Mouse (Mus musculus): ENCODE results near the gene Olfr224. TPM values are rescaled to one million over a fixed set of nuclear protein-coding genes. Genes with fewer than 3 reads are reported as not detected.

The Olfr224 gene
- polyA plus RNA-seq, 1 experiment from 2014 or later, result not detected

DNA sequence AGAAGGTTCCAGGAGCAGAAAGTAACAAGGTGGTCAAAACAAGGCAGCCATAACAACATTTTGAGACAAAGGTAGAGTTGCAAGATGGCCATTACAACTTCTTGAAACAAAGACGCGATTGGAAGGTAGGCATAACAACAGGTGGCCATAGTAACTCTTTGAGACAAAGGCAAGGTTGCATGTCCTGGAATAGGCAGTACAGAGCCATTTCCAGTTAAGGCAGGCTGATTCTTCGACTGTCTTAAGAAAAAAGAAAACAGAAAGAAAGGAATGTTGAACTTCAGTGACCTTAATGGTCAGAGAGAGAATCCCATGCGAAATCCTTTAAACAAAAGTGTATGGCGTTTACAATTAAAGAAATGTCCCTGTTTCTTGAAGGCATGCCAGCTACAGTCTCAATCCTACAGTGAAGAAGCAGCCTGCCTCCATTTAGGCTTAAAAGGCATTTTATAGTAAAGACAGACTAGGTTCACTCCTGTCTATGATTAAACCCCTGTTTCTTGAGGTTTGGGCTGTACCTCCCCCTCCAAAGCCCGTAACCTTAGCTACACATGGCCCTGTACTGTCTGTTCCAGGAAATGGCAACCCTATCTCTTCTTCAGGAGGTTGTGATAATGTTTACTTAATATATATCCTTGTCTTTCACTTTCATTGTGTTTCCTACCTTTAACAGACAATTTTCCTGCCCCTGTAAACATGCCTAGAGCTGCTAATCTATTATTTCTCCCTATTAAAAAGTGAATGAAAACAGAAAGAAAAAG is 32.6 kb upstream of the Olfr224 start:
- H3K4me3 ChIP-seq (ENCODE audit: low read length), result no peak overlapping the region
- H3K9me3 ChIP-seq (ENCODE audit: low read length), result no peaks in the 10 kb centered on the region
- no peak for ATAC-seq (ENCODE audit: low FRiP score, low TSS enrichment)
- no peak overlapping the region for H3K4me2 ChIP-seq (replicated peaks; ENCODE audit: low read depth, low read length)
- no peak overlapping the region for H3K27ac ChIP-seq (ENCODE audit: low read length)
- H3K27me3 ChIP-seq (ENCODE audit: insufficient read depth, low read length), result no peaks in the 10 kb centered on the region
- H3K4me1 ChIP-seq (ENCODE audit: insufficient read depth, low read length), result no peaks in the 10 kb centered on the region
- no peaks in the 10 kb centered on the region for H3K36me3 ChIP-seq (ENCODE audit: insufficient read depth, low read length)
- 78% methylated on average over 6 of the region's 6 CpGs for WGBS
- no peak overlapping the region for H3K9ac ChIP-seq (replicated peaks; ENCODE audit: low read length)

DNA sequence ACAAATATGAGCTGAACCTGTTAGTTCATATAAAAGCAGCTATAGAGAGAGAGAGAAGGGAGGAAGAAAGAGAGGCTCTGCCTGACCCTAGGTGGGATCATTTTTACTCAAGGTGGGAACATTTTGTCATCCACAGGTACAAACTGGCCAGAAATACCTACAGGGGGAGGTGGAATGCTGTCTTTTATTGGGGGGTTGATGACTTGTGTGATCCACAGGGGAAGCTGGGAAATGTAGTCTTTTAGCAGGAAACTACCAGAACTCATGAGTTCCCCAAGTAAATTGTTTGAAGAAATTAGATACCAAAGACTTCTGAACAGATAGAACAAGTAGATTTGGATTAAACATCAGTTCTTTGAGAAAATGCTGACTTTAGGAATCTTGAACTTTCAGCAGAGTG is 31.7 kb upstream of the Olfr224 start:
- no peak overlapping the region for H3K4me2 ChIP-seq (replicated peaks; ENCODE audit: low read depth, low read length)
- no peak overlapping the region for H3K4me3 ChIP-seq (ENCODE audit: low read length)
- H3K27me3 ChIP-seq (ENCODE audit: insufficient read depth, low read length), result no peaks in the 10 kb centered on the region
- ATAC-seq (ENCODE audit: low FRiP score, low TSS enrichment), result no peak
- H3K9ac ChIP-seq (replicated peaks; ENCODE audit: low read length), result no peak overlapping the region
- H3K36me3 ChIP-seq (ENCODE audit: insufficient read depth, low read length), result no peaks in the 10 kb centered on the region
- H3K9me3 ChIP-seq (ENCODE audit: low read length), result no peaks in the 10 kb centered on the region
- no peak overlapping the region for H3K27ac ChIP-seq (ENCODE audit: low read length)
- H3K4me1 ChIP-seq (ENCODE audit: insufficient read depth, low read length), result no peaks in the 10 kb centered on the region

DNA sequence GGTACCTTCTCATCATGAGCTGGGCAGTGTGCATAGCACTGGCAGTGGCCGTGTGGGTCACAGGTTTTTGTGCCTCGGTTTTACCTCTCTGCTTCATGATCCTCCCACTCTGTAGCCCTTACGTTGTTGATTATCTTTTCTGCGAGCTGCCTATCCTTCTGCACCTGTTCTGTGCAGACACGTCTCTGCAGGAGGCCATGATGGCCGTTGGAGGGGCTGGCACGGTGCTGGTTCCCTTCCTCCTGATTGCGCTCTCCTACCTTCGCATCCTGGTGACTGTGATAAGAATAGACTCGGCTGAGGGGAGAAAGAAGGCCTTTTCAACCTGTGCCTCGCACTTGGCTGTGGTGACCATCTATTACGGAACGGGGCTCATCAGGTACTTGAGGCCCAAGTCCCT is 27.5 kb upstream of the Olfr224 start:
- Histone ChIP-seq H3K27ac (ENCODE audit: low read length) (no peak overlapping the region), H3K9me3 (ENCODE audit: low read length) (no peaks in the 10 kb centered on the region), H3K4me3 (ENCODE audit: low read length) (no peak overlapping the region), H3K36me3 (ENCODE audit: insufficient read depth, low read length) (no peaks in the 10 kb centered on the region), H3K4me2 (replicated peaks; ENCODE audit: low read depth, low read length) (no peak overlapping the region), H3K4me1 (ENCODE audit: insufficient read depth, low read length) (no peaks in the 10 kb centered on the region), H3K9ac (replicated peaks; ENCODE audit: low read length) (no peak overlapping the region), H3K27me3 (ENCODE audit: insufficient read depth, low read length) (no peaks in the 10 kb centered on the region)
- 87% methylated on average over 13 of the region's 13 CpGs for WGBS
- ATAC-seq (ENCODE audit: low FRiP score, low TSS enrichment), result no peak

DNA sequence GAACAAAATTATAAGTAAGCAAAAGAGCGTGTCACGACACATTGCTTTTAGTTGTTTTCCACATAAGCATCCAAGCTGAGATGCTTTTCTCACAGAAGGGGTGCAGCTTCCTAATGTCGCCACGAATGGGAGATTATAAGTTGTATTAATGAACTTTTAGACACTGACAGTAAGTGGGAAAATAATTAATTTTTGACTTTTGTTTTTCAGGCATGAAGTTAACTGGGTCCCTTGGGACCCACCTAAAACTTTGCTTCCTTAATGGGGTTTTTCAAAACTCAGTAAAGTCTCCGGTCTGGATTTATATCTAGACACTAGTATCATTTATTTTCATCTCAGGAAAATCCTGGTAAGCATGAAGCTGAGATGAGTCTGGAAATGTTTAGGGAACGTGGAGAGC is 24.5 kb upstream of the Olfr224 start, which contains the start of gene Olfr324:
Gene Olfr324 (plus strand): TSS at position 301 of the 400 bp plus-strand sequence.
- no peaks in the 10 kb centered on the region for H3K36me3 ChIP-seq (ENCODE audit: insufficient read depth, low read length)
- H3K4me2 ChIP-seq (replicated peaks; ENCODE audit: low read depth, low read length), result no peak within 1 kb of the TSS
- H3K9me3 ChIP-seq (ENCODE audit: low read length), result no peaks in the 10 kb centered on the region
- H3K27me3 ChIP-seq (ENCODE audit: insufficient read depth, low read length), result no peaks in the 10 kb centered on the region
- no peak within 1 kb of the TSS for H3K4me3 ChIP-seq (ENCODE audit: low read length)
- no peak within 1 kb of the TSS for H3K27ac ChIP-seq (ENCODE audit: low read length)
- ATAC-seq (ENCODE audit: low FRiP score, low TSS enrichment), result no peak
- no peak within 1 kb of the TSS for H3K9ac ChIP-seq (replicated peaks; ENCODE audit: low read length)
- H3K4me1 ChIP-seq (ENCODE audit: insufficient read depth, low read length), result no peaks in the 10 kb centered on the region
- WGBS, result 80% methylated on average over 6 of the region's 6 CpGs

DNA sequence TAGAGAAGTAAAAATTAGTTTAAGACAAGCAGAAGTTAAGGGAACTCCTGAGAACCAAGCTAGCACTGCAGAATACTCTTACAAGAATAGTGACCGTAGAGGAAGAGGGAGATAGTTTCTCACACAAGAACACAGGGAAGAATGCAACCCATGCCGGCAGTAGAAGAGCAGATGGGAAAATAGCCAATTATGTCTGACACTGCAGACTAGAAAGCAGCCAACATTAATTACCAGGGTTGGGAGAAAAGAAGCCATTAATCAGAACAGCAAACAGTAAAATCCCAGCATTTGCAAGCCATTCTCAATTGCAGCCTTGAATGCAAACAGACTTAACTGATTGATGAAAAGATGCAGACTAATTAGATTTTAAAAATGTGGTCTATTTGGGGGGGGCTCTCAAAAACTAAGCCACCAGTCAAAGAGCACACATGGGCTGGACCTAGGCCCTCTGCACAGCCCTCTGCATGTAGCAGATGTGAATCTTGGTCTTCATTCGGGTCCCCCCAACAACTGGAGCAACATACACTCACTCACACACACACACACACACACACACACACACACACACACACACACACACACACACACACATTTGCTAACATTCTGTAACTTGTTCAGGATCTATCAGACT is 18.4 kb upstream of the Olfr224 start:
- no peak overlapping the region for H3K4me3 ChIP-seq (ENCODE audit: low read length)
- no peak overlapping the region for H3K27ac ChIP-seq (ENCODE audit: low read length)
- 66% methylated on average over 3 of the region's 3 CpGs for WGBS
- no peak overlapping the region for H3K9ac ChIP-seq (replicated peaks; ENCODE audit: low read length)
- no peaks in the 10 kb centered on the region for H3K4me1 ChIP-seq (ENCODE audit: insufficient read depth, low read length)
- no peak overlapping the region for H3K4me2 ChIP-seq (replicated peaks; ENCODE audit: low read depth, low read length)
- ATAC-seq (ENCODE audit: low FRiP score, low TSS enrichment), result no peak
- no peaks in the 10 kb centered on the region for H3K27me3 ChIP-seq (ENCODE audit: insufficient read depth, low read length)
- no peaks in the 10 kb centered on the region for H3K9me3 ChIP-seq (ENCODE audit: low read length)
- no peaks in the 10 kb centered on the region for H3K36me3 ChIP-seq (ENCODE audit: insufficient read depth, low read length)

DNA sequence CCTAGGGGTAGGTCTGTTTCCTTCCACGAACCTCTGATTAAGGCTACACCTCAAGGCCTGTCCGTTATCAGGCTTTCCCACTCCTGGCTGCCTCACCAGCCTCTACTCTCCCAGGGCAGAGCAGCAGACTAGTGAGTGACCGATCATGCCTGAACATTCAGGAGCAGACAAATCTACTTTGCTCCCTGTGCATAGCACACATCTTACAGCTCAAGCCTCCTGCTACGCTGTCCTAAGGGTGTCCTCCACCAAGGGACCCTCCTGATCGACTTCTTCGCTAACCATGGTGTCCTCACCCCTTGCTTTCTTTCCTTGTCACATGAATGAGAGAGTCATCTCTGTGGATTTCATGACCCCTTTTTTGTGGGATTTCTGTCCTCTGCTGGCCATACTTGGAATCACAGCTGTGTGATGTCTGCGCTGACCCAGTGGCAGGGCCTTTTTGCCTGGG is 17.6 kb upstream of the Olfr224 start:
- Histone ChIP-seq H3K9me3 (ENCODE audit: low read length) (no peaks in the 10 kb centered on the region), H3K4me3 (ENCODE audit: low read length) (no peak overlapping the region), H3K27ac (ENCODE audit: low read length) (no peak overlapping the region), H3K9ac (replicated peaks; ENCODE audit: low read length) (no peak overlapping the region), H3K36me3 (ENCODE audit: insufficient read depth, low read length) (no peaks in the 10 kb centered on the region), H3K4me1 (ENCODE audit: insufficient read depth, low read length) (no peaks in the 10 kb centered on the region), H3K27me3 (ENCODE audit: insufficient read depth, low read length) (no peaks in the 10 kb centered on the region), H3K4me2 (replicated peaks; ENCODE audit: low read depth, low read length) (no peak overlapping the region)
- WGBS, result 75% methylated on average over 7 of the region's 7 CpGs
- no peak for ATAC-seq (ENCODE audit: low FRiP score, low TSS enrichment)

DNA sequence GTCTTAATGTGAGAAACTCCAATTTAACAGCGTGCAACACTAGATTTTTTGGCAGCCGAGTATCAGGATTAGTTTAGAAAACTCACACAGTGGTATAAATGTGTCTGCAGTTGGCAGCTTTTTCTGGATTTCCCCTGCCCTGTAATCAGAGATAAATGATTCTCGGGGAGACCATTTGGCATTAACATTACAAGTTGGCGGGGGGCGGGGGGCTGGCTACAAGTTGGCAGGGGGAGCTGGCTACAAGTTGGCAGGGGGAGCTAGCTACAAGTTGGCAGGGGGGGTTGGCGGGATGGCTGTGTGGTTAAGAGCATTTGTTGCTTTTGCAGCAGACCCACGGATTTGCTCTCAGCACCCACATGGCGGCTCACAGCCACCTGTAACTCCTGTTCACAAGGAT is 8.3 kb upstream of the Olfr224 start:
- no peak overlapping the region for H3K4me3 ChIP-seq (ENCODE audit: low read length)
- no peak overlapping the region for H3K27ac ChIP-seq (ENCODE audit: low read length)
- H3K36me3 ChIP-seq (ENCODE audit: insufficient read depth, low read length), result no peaks in the 10 kb centered on the region
- ATAC-seq (ENCODE audit: low FRiP score, low TSS enrichment), result no peak
- WGBS, result 80% methylated on average over 8 of the region's 8 CpGs
- H3K27me3 ChIP-seq (ENCODE audit: insufficient read depth, low read length), result no peaks in the 10 kb centered on the region
- no peaks in the 10 kb centered on the region for H3K4me1 ChIP-seq (ENCODE audit: insufficient read depth, low read length)
- no peak overlapping the region for H3K9ac ChIP-seq (replicated peaks; ENCODE audit: low read length)
- H3K4me2 ChIP-seq (replicated peaks; ENCODE audit: low read depth, low read length), result no peak overlapping the region
- no peaks in the 10 kb centered on the region for H3K9me3 ChIP-seq (ENCODE audit: low read length)

DNA sequence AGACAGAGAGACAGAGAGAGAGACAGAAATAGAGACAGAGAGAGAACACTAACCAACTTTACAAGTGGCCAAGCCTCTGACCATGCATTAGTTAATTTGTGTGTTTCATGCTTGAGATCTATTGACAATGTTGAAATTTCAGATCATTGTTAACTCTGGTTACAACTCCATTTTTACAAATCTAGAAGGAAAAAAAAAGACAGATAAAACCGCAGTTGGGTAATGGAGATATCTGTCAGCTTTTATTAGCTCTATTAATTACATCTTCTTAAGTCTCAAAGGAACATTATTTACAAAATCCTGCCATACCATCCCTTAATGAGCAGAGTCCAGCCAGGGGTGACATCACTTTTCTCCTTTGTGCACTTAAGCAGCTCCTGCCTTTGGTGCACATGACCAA is 7.1 kb upstream of the Olfr224 start, which contains the start of gene Olfr325:
Gene Olfr325 (plus strand): TSS at position 301 of the 400 bp plus-strand sequence.
- Histone ChIP-seq H3K27me3 (ENCODE audit: insufficient read depth, low read length) (no peaks in the 10 kb centered on the region), H3K4me2 (replicated peaks; ENCODE audit: low read depth, low read length) (no peak within 1 kb of the TSS), H3K4me3 (ENCODE audit: low read length) (no peak within 1 kb of the TSS), H3K27ac (ENCODE audit: low read length) (no peak within 1 kb of the TSS), H3K36me3 (ENCODE audit: insufficient read depth, low read length) (no peaks in the 10 kb centered on the region), H3K9ac (replicated peaks; ENCODE audit: low read length) (no peak within 1 kb of the TSS), H3K4me1 (ENCODE audit: insufficient read depth, low read length) (no peaks in the 10 kb centered on the region), H3K9me3 (ENCODE audit: low read length) (no peaks in the 10 kb centered on the region)
- whole genome bisulfite sequencing, result 61% methylated on average over 1 of the region's 1 CpGs
- ATAC-seq (ENCODE audit: low FRiP score, low TSS enrichment), result no peak

GRCm38 (mm10) chr11:58555536-58555935 is 14.8 kb downstream of the Olfr224 start, which contains the start of gene Olfr328:
Gene Olfr328, minus strand, starts transcription at chr11:58555636.
- 91% methylated on average over 1 of the region's 1 CpGs for WGBS

GRCm38 (mm10) chr11:58546322-58546721 is 24.0 kb downstream of the Olfr224 start, which contains the start of gene Olfr329-ps:
Gene Olfr329-ps, minus strand, starts transcription at chr11:58546422.
- no peaks in the 10 kb centered on the region for H3K4me1 ChIP-seq (ENCODE audit: insufficient read depth, low read length)
- H3K9me3 ChIP-seq (ENCODE audit: low read length), result no peaks in the 10 kb centered on the region
- 77% methylated on average over 5 of the region's 5 CpGs for WGBS
- ATAC-seq (ENCODE audit: low FRiP score, low TSS enrichment), result no peak
- no peak within 1 kb of the TSS for H3K9ac ChIP-seq (replicated peaks; ENCODE audit: low read length)
- no peak within 1 kb of the TSS for H3K4me2 ChIP-seq (replicated peaks; ENCODE audit: low read depth, low read length)
- no peak within 1 kb of the TSS for H3K4me3 ChIP-seq (ENCODE audit: low read length)
- H3K27ac ChIP-seq (ENCODE audit: low read length), result no peak within 1 kb of the TSS
- no peaks in the 10 kb centered on the region for H3K27me3 ChIP-seq (ENCODE audit: insufficient read depth, low read length)
- no peaks in the 10 kb centered on the region for H3K36me3 ChIP-seq (ENCODE audit: insufficient read depth, low read length)

More at GRCm38 (mm10) chr11:58555536-58555935, 14.8 kb downstream of the Olfr224 start, which contains the start of gene Olfr328:
- Histone ChIP-seq H3K4me3 (ENCODE audit: low read length) (no peak within 1 kb of the TSS), H3K4me1 (ENCODE audit: insufficient read depth, low read length) (no peaks in the 10 kb centered on the region), H3K27ac (ENCODE audit: low read length) (no peak within 1 kb of the TSS), H3K36me3 (ENCODE audit: insufficient read depth, low read length) (no peaks in the 10 kb centered on the region), H3K27me3 (ENCODE audit: insufficient read depth, low read length) (no peaks in the 10 kb centered on the region), H3K9me3 (ENCODE audit: low read length) (no peaks in the 10 kb centered on the region), H3K9ac (replicated peaks; ENCODE audit: low read length) (no peak within 1 kb of the TSS), H3K4me2 (replicated peaks; ENCODE audit: low read depth, low read length) (no peak within 1 kb of the TSS)
- ATAC-seq (ENCODE audit: low FRiP score, low TSS enrichment), result no peak

Measured in kidney, embryonic 16.5 days (tissue).